Comparison of ENCODE assay signal across 17 mouse cellular contexts in the genomic region with DNA sequence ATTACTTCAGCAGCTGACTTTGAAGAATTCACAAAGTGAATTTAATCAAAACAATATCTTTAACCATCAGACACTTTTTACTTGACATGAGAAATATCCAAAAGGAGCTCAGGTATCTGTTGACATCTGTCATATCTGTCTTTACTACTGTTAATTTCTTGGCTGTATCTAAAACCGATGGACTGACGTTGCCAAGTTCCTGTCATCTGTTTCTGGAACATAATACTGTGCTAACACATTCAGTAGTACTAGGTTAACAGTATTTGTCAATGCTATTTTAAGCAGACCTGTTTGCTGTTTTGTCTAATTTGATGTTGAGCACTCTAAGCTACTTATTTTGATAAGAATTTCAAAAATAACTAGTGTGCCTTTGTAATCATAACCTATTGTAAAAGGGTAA.
"Had no signal": no experiment of that assay in that cellular context is flagged by ENCODE, and none has a peak within 500 bp of the region (broad histone marks: within the 10 kb centered on the region; RNA-seq: fewer than 3 reads in every experiment).

No protein-coding gene starts in this region.

- H3K36me3 ChIP-seq: lung, embryonic 15.5 days; midbrain, embryonic 15.5 days had no signal

- H3K9ac ChIP-seq: limb, embryonic 12.5 days; liver, embryonic 13.5 days; liver, postnatal 0 days; lung, embryonic 15.5 days; midbrain, embryonic 15.5 days; neural tube, embryonic 12.5 days had no signal

- H3K27me3 ChIP-seq: limb, embryonic 12.5 days; liver, embryonic 13.5 days; lung, embryonic 15.5 days; megakaryocyte, embryonic 14.5 days; midbrain, embryonic 15.5 days; neural tube, embryonic 12.5 days had no signal

- H3K4me3 ChIP-seq: layer of hippocampus, adult 2 months; limb, embryonic 12.5 days; liver, embryonic 13.5 days; lung, embryonic 15.5 days; megakaryocyte, embryonic 14.5 days; midbrain, embryonic 15.5 days; neural tube, embryonic 12.5 days had no signal

- H3K9me3 ChIP-seq: limb, embryonic 12.5 days; liver, embryonic 13.5 days; lung, embryonic 15.5 days; megakaryocyte, embryonic 14.5 days; midbrain, embryonic 15.5 days; neural tube, embryonic 12.5 days had no signal

- H3K27ac ChIP-seq: layer of hippocampus, adult 2 months; limb, embryonic 12.5 days; liver, embryonic 13.5 days; lung, embryonic 15.5 days; macrophage; midbrain, embryonic 15.5 days; neural tube, embryonic 12.5 days had no signal

- H3K4me1 ChIP-seq: limb, embryonic 12.5 days; lung, embryonic 15.5 days; midbrain, embryonic 15.5 days; neural tube, embryonic 12.5 days had no signal

- DNase-seq: kidney, postnatal 10 days; kidney, postnatal 4 days; liver; liver, embryonic 13.5 days; liver, postnatal 0 days; lung, postnatal 14 days; spleen, adult 18-20 months; thymus, adult 18-20 months; thymus, postnatal 25 days had no signal

- H3K4me2 ChIP-seq: limb, embryonic 12.5 days; liver, embryonic 13.5 days; lung, embryonic 15.5 days; midbrain, embryonic 11.5 days; midbrain, embryonic 15.5 days; neural tube, embryonic 12.5 days had no signal

- ATAC-seq: liver, postnatal 0 days; midbrain, embryonic 15.5 days had no signal
